Mouse (Mus musculus): Measurements from ENCODE around the gene Dnajc5.

Gene Dnajc5

GRCm38 (mm10) chr2:181511231-181511630 lies 9.1 kb upstream of the Dnajc5 start:
- DNase-seq (ENCODE audit: low spot score in 2 of 2), result no peak

DNA sequence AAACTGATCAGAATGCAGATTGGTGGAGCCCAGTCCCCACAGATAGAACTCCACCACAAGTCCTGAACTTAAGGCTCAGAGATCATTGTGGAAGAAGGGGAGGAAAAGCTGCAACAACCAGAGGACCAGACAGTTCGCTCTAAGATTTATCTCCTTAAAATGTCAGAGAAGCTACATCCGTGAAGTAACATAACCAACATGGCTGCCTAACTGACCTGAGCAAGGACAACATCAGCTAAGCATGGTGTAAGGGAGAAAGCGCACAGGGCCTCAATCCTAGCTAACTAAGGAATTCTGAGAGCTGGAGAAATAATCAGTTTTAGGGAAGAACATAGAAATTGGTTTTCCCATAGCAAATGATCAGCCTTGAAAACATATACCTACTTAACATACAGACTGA lies 1.1 kb upstream of the Dnajc5 start:
- DNase-seq (ENCODE audit: low spot score in 2 of 2), result no peak

- no peak for DNase-seq (ENCODE audit: low spot score in 2 of 2)
These were observed 597 bp downstream of the Dnajc5 start for GRCm38 (mm10) chr2:181520936-181521227.

GRCm38 (mm10) chr2:181521491-181521890 lies 1.2 kb downstream of the Dnajc5 start:
- no peak for DNase-seq (ENCODE audit: low spot score in 2 of 2)

DNA sequence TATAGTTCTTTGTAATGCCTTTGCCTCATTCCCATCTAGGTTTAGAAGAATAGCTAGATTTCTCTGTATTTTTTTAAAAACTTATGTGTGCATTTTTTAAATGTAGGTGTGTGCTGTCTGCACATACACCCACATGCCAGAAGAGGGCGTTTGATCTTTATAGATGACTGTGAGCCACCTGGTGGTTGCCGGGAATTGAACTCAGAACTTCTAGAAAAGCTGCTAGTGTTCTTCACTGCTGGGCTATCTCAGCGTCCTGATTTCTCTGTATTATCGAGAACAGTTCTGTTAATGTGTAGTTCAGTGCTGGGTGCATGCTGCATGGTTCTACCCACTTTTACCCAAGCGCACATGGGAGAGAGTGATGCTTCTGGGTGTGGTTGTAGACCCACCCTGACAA lies 2.5 kb downstream of the Dnajc5 start:
- peak in 1 of 2 experiments; percentile 50 for DNase-seq (ENCODE audit: low spot score in 2 of 2)

- no peak for DNase-seq (ENCODE audit: low spot score in 2 of 2)
These were observed 5.2 kb downstream of the Dnajc5 start for GRCm38 (mm10) chr2:181525526-181525925.

GRCm38 (mm10) chr2:181529076-181529475 lies 8.8 kb downstream of the Dnajc5 start:
- DNase-seq (ENCODE audit: low spot score in 2 of 2), result no peak

GRCm38 (mm10) chr2:181532589-181532988 lies 12.3 kb downstream of the Dnajc5 start:
- DNase-seq (ENCODE audit: low spot score in 2 of 2), result no peak

DNA sequence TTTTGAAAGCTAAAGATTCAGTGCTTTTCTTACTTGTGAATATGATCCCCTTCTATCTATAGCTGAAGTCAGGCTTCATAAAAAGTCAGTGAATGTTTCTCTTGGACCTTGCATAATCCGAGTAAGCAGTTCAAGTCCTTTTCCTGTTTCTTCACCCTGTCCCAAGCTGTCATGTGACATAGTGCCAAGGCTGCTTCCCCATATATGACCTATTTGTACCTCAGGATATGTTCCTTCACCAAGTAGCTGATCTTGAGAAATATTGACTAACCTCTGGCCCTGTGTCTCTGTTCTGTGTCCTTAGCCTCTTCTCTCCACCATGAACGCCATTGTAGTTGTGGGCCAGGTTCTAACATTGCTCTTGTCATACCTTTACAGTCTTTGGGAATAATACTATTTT lies 16.1 kb downstream of the Dnajc5 start:
- DNase-seq (ENCODE audit: low spot score in 2 of 2), result no peak

DNA sequence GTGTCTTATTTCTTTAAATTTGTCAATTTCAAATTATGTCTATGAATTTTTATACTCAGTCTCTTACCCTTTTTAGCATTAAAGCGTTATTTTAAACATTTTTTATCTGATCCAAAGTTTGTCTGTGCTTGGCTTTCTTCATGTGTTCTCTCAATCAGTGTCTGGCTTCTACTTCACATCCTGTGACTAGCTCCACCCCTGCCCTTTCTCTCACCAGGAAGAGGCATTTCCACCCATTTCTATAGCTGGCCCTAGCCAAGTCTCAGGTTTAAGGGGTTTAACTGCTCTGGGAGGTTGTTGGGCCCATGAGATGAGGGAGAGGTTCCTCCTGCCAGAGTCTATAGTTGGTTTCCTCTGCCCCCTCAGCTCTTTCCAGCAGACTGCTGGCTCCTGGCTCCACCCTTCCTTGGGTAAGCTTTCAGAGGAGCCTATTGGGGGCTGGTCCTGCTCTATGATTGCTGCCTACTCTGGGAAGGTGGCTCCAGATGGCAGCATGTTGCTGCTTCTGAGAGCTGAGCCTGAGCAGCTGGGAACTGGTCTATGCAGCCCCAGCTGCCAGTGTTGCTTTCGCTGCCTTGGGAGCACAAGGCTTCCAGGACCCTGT lies 17.3 kb downstream of the Dnajc5 start:
- no peak for DNase-seq (ENCODE audit: low spot score in 2 of 2)

GRCm38 (mm10) chr2:181541761-181542380 lies 21.6 kb downstream of the Dnajc5 start:
- DNase-seq (ENCODE audit: low spot score in 2 of 2), result no peak

DNA sequence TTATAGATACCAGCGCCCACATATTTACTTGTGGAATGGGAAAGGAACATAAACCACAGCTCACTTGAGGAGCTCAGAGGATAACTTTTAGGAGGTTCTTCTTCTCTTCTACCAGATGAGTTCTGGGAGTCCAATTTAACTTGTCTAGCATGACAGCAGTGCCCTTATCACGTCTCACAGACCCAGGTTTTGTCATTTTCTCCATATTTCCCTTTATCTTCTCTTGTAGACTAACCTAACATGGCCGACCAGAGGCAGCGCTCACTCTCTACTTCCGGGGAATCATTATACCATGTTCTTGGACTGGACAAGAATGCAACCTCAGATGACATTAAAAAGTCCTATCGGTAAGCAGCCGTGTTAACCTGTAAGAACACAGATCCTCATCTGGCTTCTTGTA lies 25.9 kb downstream of the Dnajc5 start:
- no peak for DNase-seq (ENCODE audit: low spot score in 2 of 2)

- no peak for DNase-seq (ENCODE audit: low spot score in 2 of 2)
These were observed 27.9 kb downstream of the Dnajc5 start for GRCm38 (mm10) chr2:181548227-181548626.

DNA sequence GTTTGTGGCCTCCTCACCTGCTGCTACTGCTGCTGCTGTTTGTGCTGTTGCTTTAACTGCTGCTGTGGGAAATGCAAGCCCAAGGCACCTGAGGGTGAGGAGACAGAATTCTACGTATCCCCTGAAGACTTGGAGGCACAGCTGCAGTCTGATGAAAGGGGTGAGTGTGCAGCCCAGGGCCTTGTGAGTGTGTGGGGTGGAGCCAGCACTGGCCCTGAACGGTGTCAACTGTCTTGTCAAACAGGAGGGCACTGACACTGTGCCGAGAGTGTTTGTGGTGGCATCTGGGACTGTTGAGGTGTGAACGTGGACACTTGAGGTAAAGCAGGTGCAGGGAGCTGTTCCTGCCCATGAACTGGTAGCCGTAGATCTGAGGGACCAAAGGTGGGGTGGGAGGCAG lies 28.4 kb downstream of the Dnajc5 start:
- DNase-seq (ENCODE audit: low spot score in 2 of 2), result no peak

DNA sequence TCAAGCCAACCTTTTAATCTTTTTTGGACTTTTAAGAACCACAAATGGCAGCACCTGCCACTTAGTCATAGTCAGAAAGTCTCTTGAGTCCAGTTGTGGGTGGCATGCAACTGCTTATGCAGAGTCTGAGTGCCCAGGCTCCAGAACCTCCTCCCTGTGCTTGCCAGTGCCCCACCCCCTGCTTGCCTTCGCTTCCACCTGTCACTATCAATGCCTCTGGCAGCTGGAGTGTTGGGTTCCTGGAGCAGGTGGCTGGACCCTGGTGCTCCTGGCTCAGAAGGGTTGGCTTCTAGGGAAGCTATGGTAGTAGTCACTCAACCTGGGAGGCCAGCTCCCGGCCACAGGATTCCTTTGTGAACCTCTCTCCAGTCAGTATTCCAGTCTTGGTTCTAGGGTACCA lies 29.9 kb downstream of the Dnajc5 start:
- no peak for DNase-seq (ENCODE audit: low spot score in 2 of 2)

DNA sequence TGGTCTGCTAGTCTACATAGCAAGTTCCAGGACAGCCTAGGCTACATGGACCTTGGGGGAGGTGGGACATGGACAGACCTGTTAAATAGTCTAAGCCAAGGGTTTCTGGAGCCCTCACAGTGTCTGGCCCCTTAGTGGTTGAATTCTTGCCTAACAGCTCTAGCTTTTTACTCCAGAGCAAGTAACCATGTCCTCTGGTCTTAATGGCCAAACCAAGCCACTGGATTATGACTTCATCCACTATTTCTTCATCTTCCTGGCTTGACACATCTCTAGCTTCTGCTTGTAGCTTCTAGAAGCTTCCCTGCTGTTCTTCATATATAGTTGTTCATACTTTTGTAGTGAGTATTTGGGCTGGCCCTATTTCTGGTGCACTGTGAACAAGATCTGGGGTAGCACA lies 33.5 kb downstream of the Dnajc5 start:
- no peak for DNase-seq (ENCODE audit: low spot score in 2 of 2)

DNA sequence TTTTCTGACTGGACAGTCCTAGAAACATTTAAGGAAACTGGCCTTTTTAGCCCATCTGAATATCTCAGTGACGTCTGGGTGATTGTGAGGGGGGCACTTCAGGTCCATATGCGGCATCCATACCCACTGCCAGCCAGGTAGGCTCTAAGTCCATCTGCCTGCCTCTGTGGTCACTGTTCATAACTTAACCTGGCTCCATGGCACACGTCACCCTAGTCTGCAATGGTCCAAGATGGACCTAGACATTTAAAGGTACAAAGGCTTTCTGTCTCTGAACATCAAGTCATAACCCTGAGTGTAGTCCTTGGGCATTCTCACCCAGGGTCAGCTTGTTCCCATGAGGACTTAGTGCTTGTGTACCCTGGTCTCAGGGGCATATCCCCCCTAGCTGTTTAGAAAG lies 47.1 kb downstream of the Dnajc5 start:
- no peak for DNase-seq (ENCODE audit: low spot score in 2 of 2)

DNA sequence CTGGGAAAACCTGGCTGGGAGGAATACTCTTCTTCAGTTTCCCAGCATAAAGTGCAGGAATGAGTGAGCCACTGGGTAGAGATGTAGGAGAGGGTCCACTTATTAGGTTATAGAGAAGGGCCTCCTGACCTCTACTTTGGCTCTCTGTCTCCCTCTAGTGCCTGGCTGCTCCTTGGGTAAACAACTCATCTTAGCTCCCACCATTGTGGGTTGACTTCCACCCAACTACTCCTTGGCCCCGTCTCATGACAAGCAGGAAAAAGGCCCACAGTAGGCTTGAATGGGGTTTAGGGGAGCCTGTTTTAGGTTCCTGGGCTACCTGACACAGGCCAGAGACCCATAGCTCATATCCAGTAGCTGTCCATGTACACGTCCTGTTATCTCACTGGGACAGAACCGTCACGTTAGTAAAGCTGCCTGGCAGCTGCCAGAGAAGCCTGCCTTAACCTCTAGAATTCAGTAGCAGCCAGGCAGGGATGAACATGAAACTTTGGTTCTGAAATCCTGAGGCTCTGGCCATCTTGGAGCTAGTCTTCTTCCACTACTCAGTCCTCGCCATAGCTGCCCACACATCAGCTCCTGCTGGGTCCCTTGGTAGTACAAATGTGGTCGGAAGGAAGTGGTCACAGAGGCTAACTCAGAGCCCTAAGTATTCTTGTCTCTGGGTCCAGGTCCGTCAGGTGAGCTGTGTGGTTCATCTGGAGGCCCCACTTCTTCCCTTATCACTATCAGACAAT lies 48.2 kb downstream of the Dnajc5 start:
- peak in 1 of 2 experiments; percentile 59 for DNase-seq (ENCODE audit: low spot score in 2 of 2)

DNA sequence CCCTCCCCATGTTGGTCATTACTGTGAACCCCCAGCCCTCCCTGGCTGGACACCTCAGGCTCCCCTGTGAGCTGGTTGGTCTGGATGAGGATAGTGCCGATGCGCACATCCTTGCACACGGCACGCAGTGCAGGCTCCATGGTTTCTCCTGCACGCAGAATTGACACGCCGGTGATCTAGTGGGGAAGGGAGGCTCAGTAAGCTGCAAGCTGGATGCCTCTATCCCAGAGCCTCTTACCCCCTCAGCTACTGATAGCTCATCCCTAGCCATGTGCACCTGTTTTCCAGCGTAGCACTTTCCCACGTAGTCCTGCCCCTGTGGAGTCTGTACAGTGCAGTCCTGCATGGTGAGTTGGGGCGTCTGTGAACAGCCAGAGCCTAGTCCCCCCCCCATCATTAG lies 49.6 kb downstream of the Dnajc5 start:
- no peak for DNase-seq (ENCODE audit: low spot score in 2 of 2)

GRCm38 (mm10) chr2:181570375-181570774 lies 50.1 kb downstream of the Dnajc5 start:
- DNase-seq (ENCODE audit: low spot score in 2 of 2), result peak in 1 of 2 experiments; percentile 0

DNA sequence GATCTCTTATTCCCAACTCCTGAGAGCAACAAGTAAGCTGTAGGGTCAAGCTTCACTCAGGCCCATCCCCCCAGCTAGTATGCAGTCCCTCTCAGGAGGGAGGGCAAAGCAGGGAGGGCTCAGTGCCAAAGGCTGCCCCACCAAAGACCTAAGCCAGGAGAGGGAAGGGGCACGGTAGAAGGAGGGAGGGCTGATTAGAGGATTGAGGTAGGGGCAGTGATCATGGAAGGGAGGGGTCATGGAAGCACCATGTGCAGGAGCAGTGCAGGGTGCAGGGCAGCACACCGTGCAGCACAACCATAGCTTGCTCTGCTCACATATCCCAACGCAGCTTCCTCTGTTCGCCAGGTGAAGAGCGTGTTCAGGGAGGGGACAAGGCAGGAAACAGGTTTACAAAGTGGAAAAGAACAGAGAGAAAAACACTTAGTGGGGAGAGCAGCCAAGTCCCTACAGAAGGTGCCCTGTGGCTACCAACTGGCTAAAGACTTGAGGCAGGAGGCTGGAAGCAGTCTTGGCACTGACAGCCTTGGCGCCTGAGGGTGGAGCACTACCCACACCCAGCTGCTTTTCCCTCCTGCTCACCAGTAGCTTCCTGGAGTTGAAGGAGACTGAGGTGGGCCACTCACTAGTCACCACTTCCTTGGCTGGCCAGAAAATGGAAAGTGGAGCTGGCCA lies 50.8 kb downstream of the Dnajc5 start:
- no peak for DNase-seq (ENCODE audit: low spot score in 2 of 2)

- no peak for DNase-seq (ENCODE audit: low spot score in 2 of 2)
These were observed 51.8 kb downstream of the Dnajc5 start for GRCm38 (mm10) chr2:181571941-181572670.

Measured in spleen, postnatal 14 days (tissue).